Mouse (Mus musculus): Measurements from ENCODE around the gene Gxylt2.

The Gxylt2 gene

GRCm38 (mm10) chr6:100715296-100715828 lies 10.8 kb downstream of the Gxylt2 start:
- DNase-seq (ENCODE audit: low read depth, low spot score): no peak

- no peak for DNase-seq (ENCODE audit: low read depth, low spot score)
These were observed 11.6 kb downstream of the Gxylt2 start for GRCm38 (mm10) chr6:100716152-100716551.

- DNase-seq (ENCODE audit: low read depth, low spot score): no peak
These were observed 12.3 kb downstream of the Gxylt2 start for GRCm38 (mm10) chr6:100716817-100717216.

GRCm38 (mm10) chr6:100720098-100720501 lies 15.6 kb downstream of the Gxylt2 start:
- no peak for DNase-seq (ENCODE audit: low read depth, low spot score)

GRCm38 (mm10) chr6:100720882-100721721 lies 16.6 kb downstream of the Gxylt2 start:
- no peak for DNase-seq (ENCODE audit: low read depth, low spot score)

- DNase-seq (ENCODE audit: low read depth, low spot score): no peak
These were observed 27.5 kb downstream of the Gxylt2 start for GRCm38 (mm10) chr6:100731996-100732375.

- DNase-seq (ENCODE audit: low read depth, low spot score): peak; percentile 45
These were observed 28.0 kb downstream of the Gxylt2 start for GRCm38 (mm10) chr6:100732376-100733021.

- no peak for DNase-seq (ENCODE audit: low read depth, low spot score)
These were observed 28.7 kb downstream of the Gxylt2 start for GRCm38 (mm10) chr6:100733218-100733617.

- no peak for DNase-seq (ENCODE audit: low read depth, low spot score)
These were observed 29.8 kb downstream of the Gxylt2 start for GRCm38 (mm10) chr6:100734321-100734720.

- DNase-seq (ENCODE audit: low read depth, low spot score): no peak
These were observed 54.1 kb downstream of the Gxylt2 start for GRCm38 (mm10) chr6:100758431-100759208.

- no peak for DNase-seq (ENCODE audit: low read depth, low spot score)
These were observed 63.2 kb downstream of the Gxylt2 start for GRCm38 (mm10) chr6:100767756-100768155.

GRCm38 (mm10) chr6:100775923-100776505 lies 71.5 kb downstream of the Gxylt2 start:
- peak; percentile 16 for DNase-seq (ENCODE audit: low read depth, low spot score)

- DNase-seq (ENCODE audit: low read depth, low spot score): no peak
These were observed 74.1 kb downstream of the Gxylt2 start for GRCm38 (mm10) chr6:100778595-100778994.

GRCm38 (mm10) chr6:100780421-100780820 lies 75.9 kb downstream of the Gxylt2 start:
- peak; percentile 47 for DNase-seq (ENCODE audit: low read depth, low spot score)

- no peak for DNase-seq (ENCODE audit: low read depth, low spot score)
These were observed 77.1 kb downstream of the Gxylt2 start for GRCm38 (mm10) chr6:100781644-100782043.

- DNase-seq (ENCODE audit: low read depth, low spot score): no peak
These were observed 83.2 kb downstream of the Gxylt2 start for GRCm38 (mm10) chr6:100787726-100788125.

GRCm38 (mm10) chr6:100789161-100789560 lies 84.6 kb downstream of the Gxylt2 start:
- no peak for DNase-seq (ENCODE audit: low read depth, low spot score)

GRCm38 (mm10) chr6:100792055-100792659 lies 87.6 kb downstream of the Gxylt2 start:
- no peak for DNase-seq (ENCODE audit: low read depth, low spot score)

- no peak for DNase-seq (ENCODE audit: low read depth, low spot score)
These were observed 88.6 kb downstream of the Gxylt2 start for GRCm38 (mm10) chr6:100792973-100793769.

GRCm38 (mm10) chr6:100795797-100796196 lies 91.3 kb downstream of the Gxylt2 start:
- DNase-seq (ENCODE audit: low read depth, low spot score): no peak
